Mouse (Mus musculus): ENCODE data around the gene Nthl1.

Nthl1 gene

DNA sequence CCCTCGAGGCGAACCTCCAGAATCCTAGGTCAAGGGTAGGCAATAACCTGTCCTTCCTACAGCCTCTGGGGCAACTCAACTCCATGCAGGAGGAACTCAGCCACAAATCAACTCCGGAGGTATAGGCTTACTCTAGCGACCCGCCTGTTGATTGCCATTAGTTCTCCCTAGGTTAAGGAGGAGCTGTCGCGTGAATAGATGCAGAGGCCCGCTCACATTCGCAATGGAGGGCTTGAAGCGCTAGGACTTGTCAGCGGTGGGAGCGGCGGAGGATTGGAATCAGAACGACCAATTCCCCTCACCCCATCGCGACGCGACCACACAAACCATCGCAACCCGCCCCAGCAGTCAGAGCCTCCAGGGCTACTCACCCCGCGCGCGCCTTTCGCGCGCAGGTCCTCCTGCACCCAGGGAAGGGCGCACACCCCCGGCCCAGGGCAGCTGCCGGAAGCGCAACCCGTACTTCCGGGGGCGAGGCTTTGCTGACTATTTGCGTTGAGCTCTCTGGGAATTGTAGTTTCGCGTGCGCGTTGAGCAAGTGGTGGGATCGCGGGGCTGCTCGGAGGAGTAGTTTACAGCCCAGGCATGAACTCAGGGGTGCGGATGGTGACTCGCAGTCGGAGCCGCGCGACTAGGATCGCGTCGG lies at the start of gene Nthl1, which contains the start of gene Tsc2:
TSS of gene Nthl1 (plus strand) at position 514 of the 646 bp plus-strand sequence.
TSS of gene Tsc2 (minus strand) at position 464 of the 646 bp plus-strand sequence.
- peak; percentile 91 for DNase-seq

DNA sequence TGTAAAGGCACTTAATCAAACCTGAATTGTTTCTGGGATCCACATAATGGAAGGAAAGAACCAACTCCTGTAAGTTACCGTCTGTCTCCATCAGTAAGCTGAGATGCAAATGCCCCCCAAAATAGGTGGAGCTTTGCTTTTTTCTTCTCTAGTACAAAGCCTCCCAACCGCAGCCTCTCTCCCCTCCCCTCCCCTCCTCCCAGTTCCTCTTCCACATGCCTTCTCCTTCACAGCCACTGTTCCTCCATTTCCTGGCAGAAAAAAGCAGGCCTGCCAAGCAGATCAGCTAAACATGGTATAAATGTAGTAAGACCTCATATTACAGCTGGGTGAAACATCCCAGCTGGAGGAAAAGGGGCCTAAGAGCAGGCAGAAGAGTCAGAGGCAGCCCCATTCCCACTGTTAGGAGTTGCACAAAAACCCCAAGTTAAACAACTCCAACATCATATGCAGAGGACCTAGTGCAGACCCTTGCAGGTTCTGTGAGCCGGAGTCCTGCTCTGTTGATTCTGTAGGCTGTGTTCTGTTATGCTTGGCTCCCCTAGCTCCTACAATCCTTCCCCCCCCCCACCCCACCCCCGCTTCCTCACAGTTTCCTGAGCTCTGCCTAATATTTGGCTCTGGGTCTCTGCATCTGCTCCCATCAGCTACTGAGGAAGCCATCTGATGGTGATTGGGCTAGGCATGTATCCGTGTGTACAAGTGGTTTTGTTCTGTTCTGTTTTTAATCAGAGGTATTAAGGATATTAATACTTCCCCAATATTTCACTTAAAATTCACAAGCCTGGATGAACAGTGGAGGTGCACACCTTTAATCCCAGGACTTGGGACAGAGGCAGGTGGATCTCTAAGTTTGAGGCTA lies 48.6 kb upstream of the Nthl1 start:
- peak; percentile 47 for DNase-seq

DNA sequence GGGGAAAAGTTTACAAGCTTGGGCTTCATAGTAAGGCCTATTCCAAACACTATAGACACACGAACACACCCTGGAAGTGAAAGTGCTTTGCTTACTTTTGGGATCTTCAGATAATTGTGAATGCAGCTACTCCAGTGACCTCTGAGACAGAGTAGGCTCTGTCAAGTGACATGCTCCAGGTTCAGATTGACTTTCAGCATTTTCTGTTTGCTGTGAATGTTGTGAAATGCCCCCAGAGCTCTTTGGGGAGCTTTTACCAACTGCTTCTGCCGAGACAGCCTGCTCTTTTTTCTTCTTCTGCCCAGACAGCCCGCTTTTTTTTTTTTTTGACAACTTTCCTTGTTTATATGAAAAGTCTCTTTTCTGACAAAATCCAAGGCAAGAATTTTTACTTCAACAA lies 48.0 kb upstream of the Nthl1 start:
- peak; percentile 30 for DNase-seq

DNA sequence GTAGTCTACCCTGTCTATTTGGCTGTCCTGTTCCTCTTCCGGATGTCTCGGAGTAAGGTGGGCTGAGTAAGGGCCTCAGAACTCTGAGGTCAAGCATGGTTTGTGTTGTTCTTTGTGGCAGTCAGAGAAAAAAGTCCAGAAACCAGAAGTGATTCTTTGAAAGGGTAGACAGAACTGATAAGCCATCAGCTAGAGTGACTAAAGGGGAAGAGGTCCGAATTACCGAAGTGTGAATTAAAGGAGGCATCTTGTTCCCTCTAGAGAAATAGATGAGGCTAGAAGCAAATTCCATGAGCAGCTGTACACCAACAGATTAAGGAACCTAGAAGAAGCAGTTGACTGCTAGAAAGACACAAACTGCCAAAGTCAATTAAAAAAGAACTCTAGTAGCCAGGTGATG lies 45.9 kb upstream of the Nthl1 start:
- DNase-seq, result no peak

DNA sequence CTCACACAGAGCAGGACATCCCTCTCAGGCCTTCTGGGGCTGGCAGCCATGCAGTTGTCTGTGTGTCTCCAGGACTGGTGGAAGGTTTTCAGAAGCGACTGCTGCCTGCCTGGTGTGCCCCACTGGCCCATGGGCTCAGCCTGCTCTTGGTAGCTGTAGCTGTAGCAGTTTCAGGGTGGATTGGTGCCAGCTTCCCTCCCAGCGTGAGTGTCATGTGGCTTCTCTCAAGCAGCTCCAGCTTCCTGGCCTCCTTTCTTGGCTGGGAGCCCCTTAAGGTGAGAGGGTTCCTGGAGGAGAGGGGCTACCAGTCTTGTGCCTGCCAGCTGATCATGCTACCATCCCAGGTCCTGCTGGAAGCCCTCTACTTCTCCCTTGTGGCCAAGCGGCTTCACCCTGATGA lies 41.5 kb upstream of the Nthl1 start:
- DNase-seq, result no peak

DNA sequence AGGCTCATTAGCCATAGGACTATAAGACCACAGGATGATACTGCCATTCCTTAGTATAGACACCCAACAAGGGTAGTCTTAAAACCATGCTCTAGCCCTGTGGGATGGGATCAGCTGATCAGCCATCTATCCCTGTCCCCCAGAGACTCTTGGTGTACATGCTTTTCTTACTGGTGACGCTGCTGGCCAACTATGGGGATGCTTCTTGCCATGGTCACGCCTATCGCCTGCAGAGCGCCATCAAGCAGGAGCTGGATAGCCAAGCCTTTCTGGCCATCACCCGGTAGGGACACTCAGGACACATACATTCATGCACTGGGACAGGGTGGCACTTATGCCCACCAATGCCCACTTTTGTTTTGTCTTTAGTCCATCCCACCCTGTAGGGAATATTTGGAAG lies 40.8 kb upstream of the Nthl1 start:
- DNase-seq, result no peak

DNA sequence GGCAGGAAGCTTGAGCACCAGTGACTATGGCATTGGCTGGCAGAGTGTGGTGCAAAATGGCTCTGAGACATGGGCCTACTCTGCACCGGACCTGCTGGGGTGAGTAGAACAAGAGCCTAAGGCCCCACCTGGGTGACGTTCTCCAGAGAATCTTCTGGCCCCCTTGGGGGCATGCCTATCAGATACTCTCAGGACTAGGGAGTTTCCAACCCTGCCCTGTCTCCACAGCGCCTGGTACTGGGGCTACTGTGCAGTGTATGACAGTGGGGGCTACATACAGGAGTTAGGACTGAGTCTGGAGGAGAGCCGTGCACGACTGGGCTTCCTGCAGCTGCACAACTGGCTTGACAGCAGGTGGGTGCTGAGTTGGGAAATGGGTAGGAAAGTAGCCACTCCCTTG lies 39.2 kb upstream of the Nthl1 start:
- DNase-seq, result no peak

DNA sequence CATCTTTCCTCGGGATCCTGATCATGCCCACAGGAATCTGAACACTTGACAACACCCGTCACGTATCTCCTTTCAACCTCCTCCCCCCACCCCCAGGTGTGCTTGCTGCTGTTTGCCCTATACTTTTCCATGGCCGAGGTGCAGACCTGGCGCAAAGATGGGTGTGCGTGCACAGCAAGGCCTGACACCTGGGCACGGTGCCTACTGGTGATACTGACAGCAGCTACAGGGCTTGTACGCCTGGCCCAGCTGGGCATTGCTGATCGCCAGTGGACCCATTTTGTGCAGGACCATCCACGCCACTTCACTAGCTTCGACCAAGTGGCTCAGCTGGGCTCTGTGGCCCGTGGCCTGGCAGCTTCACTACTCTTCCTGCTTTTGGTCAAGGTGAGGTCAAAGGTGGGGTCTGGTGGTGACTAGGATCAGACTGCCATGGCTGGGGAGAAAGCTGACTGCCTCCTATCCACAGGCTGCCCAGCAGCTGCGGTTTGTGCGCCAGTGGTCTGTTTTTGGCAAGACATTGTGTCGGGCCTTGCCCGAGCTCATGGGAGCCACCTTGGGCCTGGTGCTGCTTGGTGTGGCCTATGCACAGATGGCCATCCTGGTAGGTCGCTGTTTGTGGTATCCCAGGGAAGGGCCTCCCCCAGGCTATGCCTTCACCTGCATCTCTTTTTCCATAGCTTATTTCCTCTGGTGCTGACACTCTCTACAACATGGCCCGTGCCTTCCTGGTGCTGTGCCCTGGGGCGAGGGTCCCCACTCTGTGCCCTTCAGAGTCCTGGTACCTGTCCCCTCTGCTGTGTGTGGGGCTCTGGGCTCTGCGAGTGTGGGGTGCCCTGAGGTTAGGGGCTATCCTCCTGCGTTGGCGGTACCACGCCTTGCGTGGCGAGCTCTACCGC lies 38.2 kb upstream of the Nthl1 start:
- DNase-seq, result no peak

DNA sequence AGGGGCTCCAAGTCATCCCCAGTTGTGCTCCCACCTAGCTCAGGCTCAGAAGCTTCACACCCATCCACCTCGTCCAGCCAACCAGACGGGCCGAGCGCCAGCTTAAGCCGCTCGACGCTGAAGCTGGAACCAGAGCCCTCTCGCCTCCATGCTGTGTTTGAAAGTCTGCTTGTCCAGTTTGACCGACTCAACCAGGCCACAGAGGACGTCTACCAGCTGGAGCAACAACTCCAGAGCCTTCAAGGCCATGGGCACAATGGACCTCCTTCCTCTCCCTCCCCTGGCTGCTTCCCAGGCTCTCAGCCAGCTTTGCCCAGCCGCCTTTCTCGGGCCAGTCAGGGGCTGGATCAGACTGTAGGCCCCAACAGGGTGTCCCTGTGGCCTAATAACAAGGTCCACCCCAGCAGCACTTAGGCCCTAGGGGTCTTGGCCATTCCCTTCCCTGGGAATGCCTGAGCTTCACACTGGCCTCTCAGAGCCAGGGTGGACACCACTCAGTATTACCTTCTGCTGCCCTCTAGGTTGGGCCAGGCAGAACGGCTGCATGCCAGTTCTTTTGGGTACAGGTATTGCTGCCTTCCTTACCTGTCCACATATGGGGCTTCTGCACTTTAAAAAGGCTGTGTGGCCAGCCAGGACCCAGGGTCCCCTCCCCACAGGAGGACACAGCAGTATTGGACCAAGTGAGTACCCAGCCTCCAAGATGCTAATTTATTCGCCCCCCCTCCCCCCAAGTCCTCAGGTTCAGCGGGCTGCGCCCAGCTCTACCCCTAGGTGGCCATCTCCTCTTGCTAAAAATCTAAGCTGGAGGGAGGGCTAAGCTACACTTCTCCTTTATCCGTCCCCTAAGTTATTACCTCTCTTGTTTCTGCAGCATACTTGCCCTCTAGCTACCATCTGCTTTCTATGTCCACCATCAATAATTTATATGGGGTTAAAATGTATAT lies 37.1 kb upstream of the Nthl1 start:
- DNase-seq, result peak; percentile 50

DNA sequence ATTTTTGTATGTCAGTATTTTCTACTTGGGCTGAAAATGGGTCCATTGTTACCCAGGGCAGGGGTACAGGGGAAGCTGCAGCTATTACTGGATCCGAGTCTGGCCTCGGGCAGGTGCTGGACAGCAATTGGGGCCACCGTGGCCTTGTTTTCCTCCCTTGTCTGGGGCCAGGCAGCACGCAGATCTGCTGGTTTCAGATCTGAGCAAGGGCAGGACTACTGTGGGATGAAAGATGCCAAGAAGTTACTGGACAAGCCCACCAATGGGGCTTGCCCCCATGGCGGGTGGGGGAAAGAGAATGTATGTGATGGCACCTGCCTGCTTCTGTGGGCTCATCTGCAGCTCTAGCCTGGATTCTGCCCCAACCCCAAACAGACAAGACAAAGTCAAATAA lies 36.4 kb upstream of the Nthl1 start:
- DNase-seq, result no peak

- no peak for DNase-seq
Measured at GRCm38 (mm10) chr17:24596471-24597183, 35.9 kb upstream of the Nthl1 start.

DNA sequence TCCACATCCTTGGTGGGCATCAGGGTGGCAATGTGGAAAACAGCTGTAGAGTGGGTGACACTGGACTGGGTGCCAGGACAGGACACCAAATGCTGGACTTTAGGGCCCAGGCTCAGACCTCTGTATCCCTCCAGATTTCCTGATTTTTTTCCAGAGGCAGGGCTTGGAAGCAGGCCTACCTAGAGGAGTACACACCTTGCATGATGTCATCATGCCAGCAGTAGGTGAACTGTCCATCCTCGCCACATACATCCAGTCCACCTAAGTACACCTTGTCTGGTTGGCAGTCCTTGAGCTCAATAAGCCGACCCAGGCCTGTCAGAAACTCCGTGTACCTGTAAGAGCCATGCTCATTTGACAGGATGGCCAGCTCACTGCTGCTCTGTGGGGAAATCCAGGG lies 34.5 kb upstream of the Nthl1 start:
- no peak for DNase-seq

DNA sequence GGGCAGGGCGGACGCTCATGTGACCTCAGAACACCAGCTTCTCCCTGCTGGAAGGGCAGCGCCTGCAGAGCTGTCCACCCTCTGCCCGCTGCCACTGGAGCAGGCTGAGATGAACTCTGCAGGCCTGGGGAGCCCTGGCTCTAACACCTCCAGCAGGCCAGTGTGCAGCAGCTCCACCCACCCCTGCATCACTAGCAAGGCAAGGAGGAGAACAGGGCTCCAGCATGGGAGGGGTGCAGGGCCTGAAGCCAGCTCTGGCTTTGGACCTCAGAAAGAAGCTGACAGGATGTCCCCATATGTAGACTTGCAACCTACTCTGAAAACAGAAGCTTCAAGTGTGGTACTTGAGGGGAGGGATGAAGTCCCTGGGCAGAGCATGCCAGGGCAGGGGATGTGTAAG lies 32.0 kb upstream of the Nthl1 start:
- DNase-seq, result peak; percentile 32

GRCm38 (mm10) chr17:24603961-24604360 lies 28.5 kb upstream of the Nthl1 start:
- no peak for DNase-seq

GRCm38 (mm10) chr17:24604557-24604956 lies 27.9 kb upstream of the Nthl1 start:
- no peak for DNase-seq

DNA sequence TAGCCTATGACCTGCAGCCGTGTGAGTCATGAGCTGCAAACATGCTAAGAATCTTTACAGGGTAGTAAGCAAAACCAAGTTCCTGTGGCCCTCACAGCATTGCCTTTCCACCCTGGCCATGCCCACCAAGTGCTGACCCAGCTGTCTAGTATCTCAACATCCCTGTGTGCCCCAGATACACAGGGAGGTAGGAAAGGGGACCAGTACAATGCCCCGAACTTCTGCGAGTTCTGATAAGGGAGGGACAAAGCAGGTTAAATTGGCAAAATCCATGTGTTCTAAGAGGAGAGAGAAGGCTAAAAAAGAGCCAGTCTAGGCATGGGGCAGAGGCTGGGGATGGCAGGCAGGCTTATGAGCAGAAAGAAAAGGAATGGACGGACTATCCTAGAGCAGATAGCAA lies 24.1 kb upstream of the Nthl1 start:
- DNase-seq, result no peak

GRCm38 (mm10) chr17:24608874-24609273 lies 23.6 kb upstream of the Nthl1 start:
- no peak for DNase-seq

DNA sequence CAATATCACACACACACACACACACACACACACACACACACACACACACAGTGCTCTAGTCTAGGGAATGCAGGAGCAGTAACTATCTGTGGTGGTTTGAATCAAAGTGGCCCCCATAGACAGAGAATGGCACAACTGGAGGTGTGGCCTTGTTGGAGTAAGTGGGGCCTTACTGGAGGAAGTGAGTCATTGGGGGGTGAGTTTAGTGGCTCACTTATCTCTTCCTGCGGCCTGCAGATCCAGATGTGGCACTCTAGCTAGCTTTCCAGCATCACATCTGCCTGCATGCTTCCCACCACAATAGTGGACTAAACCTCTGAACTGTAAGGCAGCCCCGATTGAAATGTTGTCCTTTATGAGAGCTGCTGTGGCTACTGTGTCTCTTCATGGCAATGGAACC lies 21.8 kb upstream of the Nthl1 start:
- no peak for DNase-seq

GRCm38 (mm10) chr17:24617561-24618194 lies 14.8 kb upstream of the Nthl1 start:
- DNase-seq, result no peak

DNA sequence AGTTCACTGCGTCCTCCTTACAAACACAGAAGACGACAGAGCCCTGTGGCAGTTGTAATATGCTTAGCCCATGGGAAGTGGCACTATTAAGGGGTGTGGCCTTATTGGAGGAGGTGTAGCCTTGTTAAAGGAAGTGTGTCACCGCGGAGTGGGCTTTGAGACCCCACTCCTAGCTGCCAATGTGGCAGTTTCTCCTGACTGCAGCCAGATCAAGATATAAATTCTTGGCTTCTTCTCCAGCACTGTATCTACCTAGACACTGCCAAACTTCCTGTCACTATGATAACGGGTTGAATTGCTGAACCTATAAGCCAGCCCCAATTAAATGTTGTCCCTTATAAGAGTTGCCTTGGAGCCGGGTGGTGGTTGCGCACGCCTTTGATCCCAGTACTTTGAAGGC lies 7.0 kb upstream of the Nthl1 start:
- no peak for DNase-seq

GRCm38 (mm10) chr17:24628646-24629045 lies 3.8 kb upstream of the Nthl1 start:
- DNase-seq, result peak; percentile 80

All from lung, postnatal 10 days (tissue).